Mouse (Mus musculus): ENCODE results near the gene Spopl.

DNA sequence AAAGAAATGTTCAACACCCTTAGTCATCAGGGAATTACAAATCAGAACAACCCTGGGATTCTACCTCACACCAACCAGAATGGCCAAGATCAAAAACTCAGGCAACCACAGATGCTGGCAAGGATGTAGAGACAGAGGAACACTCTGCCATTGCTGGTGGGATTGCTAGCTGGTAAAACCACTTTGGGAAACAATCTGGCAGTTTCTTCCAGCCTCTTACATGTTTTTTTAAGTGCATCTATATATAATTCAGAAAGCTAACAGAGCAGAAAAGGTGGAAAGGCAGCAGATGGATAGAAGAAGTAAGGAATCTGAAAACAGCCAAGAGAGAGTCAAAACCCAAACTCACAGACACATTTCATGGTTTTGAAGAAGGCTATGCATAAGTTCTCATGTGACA lies 33.5 kb upstream of the Spopl start:
- TF ChIP-seq CTCF (IDR thresholded peaks at IDR 0.05; ENCODE audit: borderline replicate concordance, insufficient read depth, low read length) (no peak), POLR2A (IDR thresholded peaks at IDR 0.05; ENCODE audit: low read depth, low read length) (no peak)
